Mouse (Mus musculus) liver (tissue): ENCODE measurements around the gene Hoxd11.

Experiments
- DNase-seq: peaks from one replicate; pipeline ENCODE4 v3.0.0-alpha.2; 2020; ENCODE audit warnings: mixed read lengths

The Hoxd11 gene

GRCm38 (mm10) chr2:74678891-74679595, at the start of gene Hoxd11:
Gene Hoxd11, plus strand, starts transcription at chr2:74679557.
- DNase-seq, result no peak

DNA sequence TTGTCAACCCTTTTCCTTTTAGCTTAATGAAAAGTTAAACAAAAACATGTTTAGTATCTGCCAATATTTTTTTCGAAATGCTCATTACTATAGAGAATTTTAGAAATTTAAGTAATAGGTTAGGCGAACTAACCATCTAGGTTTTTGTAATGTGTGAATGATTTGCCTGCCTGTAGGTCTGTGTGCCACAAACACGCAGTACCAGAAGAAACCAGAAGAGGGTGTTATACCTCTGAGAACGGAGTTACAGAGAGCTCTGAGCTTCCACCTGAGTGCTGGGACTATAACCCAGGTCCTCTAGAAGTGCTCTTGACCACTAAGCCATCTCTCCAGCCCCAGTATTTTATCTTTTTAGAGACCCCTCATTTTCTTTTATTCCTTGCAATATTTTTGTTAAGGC, 43.9 kb upstream of the Hoxd11 start:
- DNase-seq, result no peak

- no peak for DNase-seq
Measured at GRCm38 (mm10) chr2:74642431-74642830, 36.9 kb upstream of the Hoxd11 start.

- DNase-seq, result no peak
Measured at GRCm38 (mm10) chr2:74645631-74646030, 33.7 kb upstream of the Hoxd11 start.

DNA sequence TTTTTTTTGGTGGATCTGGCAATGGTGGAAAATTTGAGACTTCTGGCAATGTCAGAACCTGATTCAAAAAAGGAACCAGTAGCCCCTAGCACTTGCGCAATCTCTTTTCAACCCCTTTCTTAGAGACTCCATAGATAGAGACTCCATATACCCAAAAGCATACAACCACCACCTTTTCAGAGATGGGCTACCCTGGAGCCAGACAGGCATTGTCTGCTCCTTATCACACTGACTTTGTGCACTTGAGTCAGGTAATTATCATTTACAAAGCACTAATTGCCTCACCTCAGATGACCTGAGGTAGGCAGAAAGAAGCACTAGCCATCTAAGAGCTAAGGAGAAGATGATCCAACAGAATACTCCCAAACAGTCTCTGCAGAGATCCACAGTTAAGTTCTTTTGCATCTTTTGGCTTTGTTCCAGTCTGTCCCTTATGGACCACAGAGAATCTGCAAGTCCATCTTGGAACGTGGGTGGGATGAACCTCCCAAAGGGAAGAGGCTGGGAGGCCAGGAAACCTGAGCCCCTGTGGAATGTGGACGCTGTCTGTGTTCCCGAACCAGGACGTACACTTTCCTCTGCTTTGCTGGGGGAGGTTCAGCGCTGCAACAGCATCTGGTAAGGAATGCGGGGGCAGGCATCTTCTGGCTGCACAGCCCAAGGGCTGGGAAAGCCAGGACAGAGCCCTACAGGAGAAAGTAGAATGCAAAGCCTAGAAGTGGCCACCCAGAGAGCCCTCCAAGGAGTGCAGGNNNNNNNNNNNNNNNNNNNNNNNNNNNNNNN, 32.1 kb upstream of the Hoxd11 start:
- DNase-seq, result no peak

GRCm38 (mm10) chr2:74652996-74653340, 26.4 kb upstream of the Hoxd11 start:
- DNase-seq, result no peak

GRCm38 (mm10) chr2:74653781-74654535, 25.4 kb upstream of the Hoxd11 start:
- DNase-seq, result no peak

DNA sequence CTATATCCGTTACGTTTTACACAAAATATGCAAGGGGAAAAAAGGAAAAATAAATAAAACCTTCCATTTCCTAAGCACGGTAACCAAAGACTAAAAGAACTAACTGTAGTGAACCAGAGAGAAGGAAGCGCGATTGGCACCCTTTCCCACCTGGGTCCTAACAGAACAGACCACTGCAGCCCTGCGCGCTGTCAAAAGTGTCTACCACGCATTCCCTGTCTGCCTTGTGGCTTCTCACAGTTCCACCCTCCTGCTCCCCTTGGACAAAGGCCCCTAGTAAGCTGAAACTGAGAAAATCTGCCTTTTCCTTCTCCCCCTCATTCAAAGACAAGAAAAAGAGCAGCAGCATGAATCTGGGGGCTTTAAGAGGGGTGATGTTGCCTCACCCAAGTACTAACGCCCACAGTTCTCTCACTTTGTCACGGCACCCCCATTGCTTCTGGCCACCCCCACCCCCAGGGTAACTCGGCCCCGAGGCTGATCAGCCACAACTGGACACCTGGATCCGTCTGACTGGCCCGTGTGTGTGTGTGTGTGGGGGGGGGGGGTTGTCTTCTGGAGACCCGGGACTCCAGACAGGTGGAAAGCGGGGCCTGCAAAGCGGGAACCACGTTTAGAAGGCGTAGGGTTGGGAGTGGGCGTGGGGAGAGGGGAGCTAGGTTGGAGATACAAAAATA, 24.5 kb upstream of the Hoxd11 start:
- no peak for DNase-seq

DNA sequence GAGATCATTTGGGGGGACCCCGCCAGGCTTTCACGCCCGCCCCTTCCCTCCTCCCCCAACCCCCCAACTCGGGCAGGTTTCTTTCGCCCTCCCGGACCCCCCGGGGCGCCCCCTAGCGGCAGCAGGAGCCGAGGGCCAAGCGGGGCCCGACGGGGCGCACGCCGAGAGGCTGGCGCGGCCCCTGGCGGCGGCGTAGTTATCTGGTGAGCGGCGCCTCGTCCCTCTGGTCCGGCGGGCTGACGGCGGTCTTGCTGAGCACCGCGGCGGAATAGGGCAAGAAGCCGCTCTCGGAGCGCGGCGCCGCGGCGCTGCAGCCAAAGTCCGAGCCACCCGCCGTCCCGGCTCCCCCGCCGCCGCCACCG, 24.0 kb upstream of the Hoxd11 start:
- DNase-seq, result peak; percentile 36

DNA sequence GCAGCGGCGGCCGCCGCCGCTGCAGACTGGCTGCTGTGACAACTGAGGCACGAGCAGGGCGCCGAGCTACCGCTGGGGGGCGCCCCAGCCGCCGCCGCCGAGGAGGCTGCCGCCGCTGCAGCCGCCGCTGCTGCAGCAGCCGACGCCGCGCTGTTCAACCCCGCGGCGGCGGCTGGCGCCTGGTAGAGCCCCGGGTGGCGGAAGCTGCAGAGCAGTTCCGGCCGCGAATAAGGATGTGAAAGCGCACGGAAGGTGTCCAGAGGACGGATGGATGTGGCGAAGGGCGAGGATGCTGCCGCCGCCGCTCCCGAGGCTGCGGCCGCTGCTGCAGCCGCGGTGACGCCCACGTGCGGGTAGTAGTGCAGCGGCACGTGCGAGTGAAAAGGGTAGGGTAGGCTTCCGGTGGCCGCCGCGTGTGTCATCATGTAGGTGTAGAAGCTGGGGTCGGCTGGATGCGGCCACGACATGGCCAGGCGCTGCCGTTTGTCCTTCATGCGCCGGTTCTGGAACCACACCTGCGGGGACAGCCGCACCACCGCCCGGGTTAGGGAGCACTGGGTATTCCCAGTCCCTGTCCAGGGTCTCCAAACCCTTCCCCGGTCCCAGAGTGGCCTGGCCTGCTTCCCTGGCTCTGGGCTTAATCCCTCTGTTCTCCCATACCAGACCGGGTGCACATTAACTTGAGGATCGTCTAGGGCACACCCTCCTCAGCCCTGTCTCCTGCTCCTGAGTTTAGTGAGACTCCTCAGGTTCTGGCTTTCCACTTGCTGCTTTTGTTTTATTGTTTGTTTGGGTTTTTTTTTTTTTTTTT, 23.3 kb upstream of the Hoxd11 start:
- DNase-seq, result no peak

GRCm38 (mm10) chr2:74656632-74657021, 22.7 kb upstream of the Hoxd11 start:
- no peak for DNase-seq

- DNase-seq, result no peak
Measured at GRCm38 (mm10) chr2:74657251-74658023, 21.9 kb upstream of the Hoxd11 start.

DNA sequence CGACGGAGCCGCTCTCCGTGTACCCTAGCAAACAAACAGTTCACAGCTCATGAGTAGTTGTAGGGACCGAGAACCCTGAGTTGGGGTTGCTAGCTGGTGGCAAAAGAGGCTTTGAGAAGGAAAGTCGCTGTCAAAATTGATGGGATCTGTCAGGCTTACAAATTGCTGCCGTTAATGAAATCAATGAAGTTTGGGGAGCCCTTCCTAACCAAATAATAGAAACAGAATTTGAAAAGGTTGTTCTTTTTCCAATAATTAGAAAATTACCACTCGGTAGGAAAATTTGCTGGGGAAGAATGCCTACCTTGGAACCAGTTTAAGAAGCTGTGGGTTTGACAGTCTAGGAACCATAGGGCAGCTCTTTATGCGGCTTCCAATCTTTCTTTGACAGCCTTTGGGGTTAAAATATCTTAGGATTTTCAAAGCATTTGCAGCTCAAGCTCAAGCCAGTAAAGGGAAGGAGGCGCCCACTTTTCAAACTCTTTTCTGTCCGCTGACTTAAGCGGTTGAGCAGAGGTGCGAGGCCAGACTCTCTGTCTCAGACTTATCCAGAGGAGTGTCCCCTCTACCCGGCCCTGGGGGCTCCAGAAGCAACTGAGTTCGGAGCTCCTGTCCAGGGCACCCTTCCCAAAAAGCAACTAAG, 21.2 kb upstream of the Hoxd11 start:
- DNase-seq, result no peak

DNA sequence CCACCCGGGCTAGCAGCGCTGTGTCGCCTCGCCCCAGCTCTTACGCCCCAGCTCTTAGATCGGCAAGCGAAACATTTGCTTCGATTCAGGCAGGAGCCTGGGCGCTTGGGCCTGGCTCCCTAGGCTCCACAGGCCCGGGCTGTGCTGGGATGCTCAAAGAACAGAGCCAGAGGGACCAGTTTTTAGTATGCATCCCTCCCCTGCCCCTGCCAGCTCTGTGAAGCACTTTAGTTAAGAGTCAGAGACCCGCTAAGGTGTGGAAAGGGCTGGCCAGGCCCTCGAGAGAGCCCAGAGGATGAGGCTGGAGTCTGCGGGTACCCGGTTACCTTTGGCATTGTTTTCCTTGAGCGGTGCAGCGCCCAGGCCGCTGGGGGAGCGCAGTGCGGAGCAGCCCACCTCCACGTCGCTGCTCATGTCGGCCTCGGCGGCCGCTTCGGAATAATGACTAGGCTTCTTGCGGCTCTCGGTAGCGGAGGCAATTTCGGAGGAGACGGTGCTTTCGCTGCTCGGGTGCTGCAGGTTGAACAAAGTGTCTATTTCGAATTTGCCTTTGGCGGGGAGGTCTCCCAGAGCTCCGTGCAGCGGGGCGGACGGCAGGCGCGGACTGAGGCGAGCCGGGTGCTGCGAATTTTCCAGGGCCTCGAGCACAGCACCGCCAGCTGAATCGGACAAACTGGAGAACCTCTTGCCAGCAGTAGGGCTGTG, 20.5 kb upstream of the Hoxd11 start:
- DNase-seq, result no peak

- DNase-seq, result no peak
Measured at GRCm38 (mm10) chr2:74659507-74660005, 19.8 kb upstream of the Hoxd11 start, which contains the start of gene Evx2. Gene Evx2, minus strand, starts transcription at chr2:74659557.

DNA sequence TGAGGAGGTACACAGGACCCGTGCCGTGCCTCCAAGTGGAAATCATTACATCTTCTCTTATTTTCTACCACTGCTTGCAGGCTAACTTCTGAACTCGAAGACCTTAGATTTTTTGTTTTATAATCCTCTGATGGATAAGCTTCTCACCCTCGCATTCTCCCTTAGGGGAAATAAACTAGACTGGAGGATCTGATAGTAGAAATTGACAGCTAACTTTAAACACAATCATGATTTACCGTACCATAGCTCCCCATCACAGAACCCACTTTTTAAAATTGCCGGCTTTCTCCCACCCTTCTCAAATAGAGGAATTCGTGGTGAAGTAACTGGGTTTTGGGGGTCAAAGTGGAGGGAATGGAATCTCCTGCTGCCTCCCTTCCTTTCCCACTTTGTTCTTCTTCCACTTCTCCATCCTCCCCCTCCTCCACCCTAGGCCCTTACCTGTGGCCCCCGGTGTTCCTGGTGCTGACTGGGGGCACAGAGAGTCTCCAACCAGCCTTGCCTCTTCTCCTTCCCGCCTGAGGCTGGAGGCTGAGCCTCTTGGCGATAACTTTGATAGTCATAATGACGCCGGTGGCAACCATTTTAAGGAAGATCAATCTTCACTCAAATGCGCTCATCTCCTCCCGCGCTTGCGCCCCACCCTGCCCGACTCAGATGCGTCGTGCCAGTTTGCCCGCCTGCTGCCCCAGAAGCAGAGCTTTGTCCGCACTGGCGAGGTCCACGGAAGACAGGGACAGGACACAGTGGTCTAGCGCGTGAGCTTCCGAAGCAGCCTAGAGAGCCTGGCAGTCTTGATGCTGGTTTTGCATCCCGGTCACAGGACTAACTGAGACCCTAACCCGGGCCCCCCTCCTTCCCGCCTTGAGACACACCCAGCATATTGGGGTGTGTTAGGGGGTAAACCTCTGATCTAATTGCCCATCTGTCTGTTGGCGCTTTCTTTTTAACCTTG, 18.7 kb upstream of the Hoxd11 start:
- DNase-seq, result no peak

DNA sequence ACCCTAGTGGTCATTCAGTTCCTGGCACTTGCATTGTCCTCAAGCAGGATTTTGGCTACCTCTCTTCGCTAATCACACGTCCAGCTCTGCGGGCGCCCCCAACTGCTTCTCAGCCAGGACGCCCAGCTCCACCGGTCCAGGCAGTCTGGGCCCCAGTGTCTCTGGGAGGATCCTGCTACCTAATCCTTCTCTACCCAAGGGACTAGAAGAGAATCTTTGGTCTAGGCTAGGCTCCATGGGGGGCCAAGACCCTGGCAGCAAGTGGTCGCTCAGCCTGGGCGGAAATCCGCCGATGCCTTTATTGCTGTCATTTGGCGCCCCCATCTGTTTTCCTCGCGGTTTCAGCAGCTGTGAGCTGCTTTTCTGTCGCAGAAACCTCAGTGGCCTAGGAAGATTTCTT, 17.7 kb upstream of the Hoxd11 start:
- no peak for DNase-seq

DNA sequence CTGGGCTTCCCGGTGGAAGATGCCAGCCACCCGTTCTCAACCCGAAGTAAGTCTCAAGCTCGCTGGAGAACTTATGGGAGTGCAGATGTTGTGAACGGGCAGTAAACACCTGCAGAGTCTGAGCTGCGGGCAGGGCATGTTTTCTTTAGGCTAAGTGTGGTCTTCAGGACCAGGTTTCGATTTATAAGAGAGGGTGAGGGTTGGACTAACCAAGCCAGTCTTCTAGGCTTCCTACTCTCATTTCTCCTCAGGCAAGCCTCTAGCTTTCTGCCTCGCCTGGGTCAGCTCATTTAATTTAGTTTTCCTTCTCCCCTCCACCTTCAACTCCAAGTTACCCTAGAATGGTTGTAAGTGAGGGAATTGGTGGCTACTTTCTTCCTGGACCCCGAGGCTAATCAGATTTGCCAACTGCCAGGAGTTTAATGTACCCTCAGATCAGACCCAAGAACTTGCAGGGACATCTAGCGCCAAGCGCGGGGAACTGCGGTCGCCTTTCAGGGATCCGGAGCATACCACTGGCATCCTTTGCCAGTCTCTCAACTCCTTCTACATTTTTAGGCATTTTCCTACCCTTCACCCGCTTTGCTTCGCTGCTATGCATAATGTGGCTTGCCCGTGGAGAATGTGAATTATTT, 15.9 kb upstream of the Hoxd11 start:
- no peak for DNase-seq
